Mouse (Mus musculus) yolk sac, embryonic 10.5 days (tissue): ENCODE measurements around the gene Tspan5.

Experiments
- DNase-seq: peaks from one replicate; pipeline ENCODE4 v3.0.0-alpha.2; 2017; ENCODE audit warnings: low spot score

Tspan5 gene

DNA sequence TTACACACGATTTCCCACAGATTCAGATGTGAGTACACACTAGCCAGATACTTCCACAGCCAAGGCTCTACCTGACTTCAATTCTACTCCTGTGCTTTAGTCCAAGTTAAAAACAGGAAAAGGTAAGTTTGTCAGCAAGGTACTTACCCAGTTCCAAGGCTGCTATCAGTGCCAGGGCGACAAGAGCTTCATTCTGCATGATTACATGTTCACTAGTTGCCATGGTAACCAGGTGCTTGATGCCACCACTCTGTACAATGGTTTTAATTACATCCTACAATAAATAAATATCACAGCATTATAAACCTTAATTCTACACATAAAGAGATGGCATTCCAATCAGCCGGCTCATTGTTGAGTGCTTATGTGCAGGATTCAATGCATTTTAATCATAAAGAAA is 203.5 kb downstream of the Tspan5 start:
- no peak for DNase-seq

DNA sequence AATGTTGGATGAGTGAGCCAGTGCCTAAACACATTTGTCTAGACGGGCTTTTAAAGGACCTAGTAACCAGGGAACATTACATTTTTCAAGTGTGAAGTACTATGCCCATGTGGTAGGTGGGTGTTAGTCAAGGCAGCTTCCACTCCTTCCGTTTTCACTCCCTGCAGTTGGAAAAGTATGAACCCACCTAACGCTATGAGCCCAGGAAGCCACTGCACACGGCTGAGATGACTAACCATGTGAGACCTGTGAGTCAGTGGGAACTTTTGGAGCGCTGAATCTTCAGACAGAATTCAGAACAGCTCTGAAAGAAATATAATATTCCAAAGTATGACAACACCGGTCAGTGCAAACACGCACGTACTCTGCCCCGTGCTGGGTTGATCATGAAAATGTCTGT is 207.1 kb downstream of the Tspan5 start:
- DNase-seq, result no peak

DNA sequence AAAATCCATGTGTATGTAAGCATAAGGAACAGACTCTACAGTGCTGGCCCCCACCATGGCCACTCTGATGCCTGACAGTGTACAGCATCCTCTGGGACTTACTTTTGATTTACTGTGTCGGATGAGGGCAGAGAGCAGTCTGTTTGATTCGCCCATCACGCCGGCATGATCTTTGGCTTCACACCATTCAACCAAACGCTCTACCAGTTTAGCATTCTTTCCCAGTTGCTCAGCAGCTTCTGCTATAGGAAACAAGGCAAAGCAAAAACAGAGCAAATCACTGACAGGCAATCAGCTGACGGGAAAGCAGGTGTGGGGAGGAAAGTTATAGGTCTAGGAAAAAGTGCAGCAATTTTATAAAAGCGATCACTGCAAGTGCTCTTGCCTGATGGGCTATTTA is 213.2 kb downstream of the Tspan5 start:
- no peak for DNase-seq
